Mouse (Mus musculus): ENCODE results near the gene Ssh1. TPM values are rescaled to one million over a fixed set of nuclear protein-coding genes. Genes with fewer than 3 reads are reported as not detected.

The Ssh1 gene
- 22.2 and 25.0 TPM in 2 replicates for polyA plus RNA-seq (2014; fragmentation: Nextera tagmentation; extraction: Ambion mirVana)

DNA sequence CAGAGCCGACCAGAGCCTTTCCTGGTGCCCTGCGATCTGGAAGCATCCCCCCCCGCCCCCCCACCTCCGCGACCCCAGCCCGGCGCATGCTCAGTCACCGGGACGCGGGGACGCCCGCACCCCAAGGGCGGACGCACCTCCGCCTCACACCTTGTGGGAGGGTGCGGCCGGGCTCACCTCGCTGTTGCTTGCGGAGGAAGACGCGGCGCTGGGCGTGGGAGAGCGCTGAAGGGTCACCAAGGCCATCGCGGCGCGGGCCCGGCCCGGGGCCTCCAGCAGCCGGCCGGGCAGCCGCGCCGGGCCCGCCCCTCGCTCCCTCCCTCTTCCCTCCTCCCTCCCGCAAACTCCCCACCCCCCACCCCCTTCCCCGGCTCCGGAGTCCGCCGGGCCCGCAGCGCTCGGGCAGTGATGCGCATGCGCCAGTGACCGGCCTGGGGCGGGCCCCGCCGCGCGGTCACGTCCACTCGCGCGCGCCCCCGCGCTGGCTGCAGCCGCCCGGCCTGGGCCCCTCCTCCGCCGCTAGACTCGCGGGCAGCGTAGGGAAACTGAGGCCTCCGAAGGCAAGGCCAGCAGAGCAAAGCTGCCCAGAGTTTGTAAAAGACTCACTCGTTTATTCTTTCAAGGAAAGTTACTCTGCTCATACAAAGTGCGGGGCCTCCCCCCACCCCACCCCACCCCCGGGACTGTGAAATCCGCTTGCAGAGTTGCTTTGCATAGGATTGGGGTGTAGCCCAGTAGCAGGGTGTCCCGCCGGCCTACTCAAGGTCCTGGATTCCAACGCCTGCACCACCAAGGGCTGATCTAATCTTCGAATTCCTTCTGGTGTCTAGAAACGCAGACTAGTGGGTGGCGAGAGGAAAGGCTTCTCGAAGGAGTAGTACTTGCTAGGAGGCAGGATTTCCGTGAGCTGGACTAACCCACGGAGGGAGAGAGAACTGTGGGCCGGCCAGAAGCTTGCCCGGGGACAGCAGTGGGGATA lies at the start of gene Ssh1:
Ssh1 (minus strand) TSS at position 408 of the 979 bp plus-strand sequence.
- peak within 1 kb of the TSS; percentile 81 for H3K4me3 ChIP-seq (ENCODE audit: low read depth, low read length)
- ATAC-seq (ENCODE audit: insufficient number of reproducible peaks, insufficient read depth, low FRiP score, low read depth) = peak; percentile 85
- H3K4me2 ChIP-seq (replicated peaks; ENCODE audit: low read depth, low read length) = peak within 1 kb of the TSS; percentile 76
- H3K9me3 ChIP-seq (ENCODE audit: control insufficient read depth, low read depth, low read length) = no peaks in the 10 kb centered on the region
- H3K27ac ChIP-seq (ENCODE audit: low read length) = peak within 1 kb of the TSS; percentile 96
- peak within 1 kb of the TSS; percentile 82 for H3K9ac ChIP-seq (replicated peaks; ENCODE audit: low read depth, low read length)
- peaks cover 15% of the 10 kb centered on the region; the same call in 1 of the 2 replicates for H3K4me1 ChIP-seq (ENCODE audit: control insufficient read depth, insufficient read depth, low read length)
- H3K36me3 ChIP-seq (ENCODE audit: control insufficient read depth, insufficient read depth, low read length) = peaks cover 6% of the 10 kb centered on the region; the same call in 1 of the 2 replicates
- WGBS = 1% methylated on average over 75 of the region's 83 CpGs
- H3K27me3 ChIP-seq (ENCODE audit: control insufficient read depth, insufficient read depth, low read length) = no peaks in the 10 kb centered on the region

DNA sequence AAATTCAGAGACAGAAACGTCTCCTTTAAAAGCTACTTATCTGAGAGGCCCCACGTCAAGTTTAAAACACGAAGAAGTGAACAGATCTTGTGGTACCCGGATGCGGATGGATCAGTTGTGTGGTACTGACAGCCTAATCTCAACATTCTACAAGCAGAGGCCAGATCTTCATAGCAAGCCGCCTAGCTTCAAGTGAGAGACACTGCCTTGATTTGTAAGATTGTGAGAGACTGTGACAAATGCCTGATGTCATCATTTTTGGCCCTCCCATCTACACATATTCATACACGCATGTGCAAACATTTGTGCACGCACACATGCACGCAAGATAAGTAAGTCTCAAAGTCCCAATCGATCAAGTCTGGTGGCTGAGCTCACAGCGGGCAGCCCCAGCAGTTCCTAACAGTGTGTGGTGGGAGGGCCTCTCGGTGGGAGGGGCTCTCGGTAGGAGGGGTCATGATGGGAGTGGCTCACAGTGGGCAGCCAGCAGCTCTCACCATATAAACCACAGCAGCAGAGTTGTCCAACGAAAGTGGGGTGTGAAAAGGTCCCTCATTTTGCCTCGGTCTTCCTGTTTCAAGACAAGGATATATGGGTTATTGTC lies 47.7 kb upstream of the Ssh1 start:
- no peak overlapping the region for H3K9ac ChIP-seq (replicated peaks; ENCODE audit: low read depth, low read length)
- H3K9me3 ChIP-seq (ENCODE audit: control insufficient read depth, low read depth, low read length) = no peaks in the 10 kb centered on the region
- WGBS = 12% methylated on average over 15 of the region's 15 CpGs
- H3K27ac ChIP-seq (ENCODE audit: low read length) = no peak overlapping the region; the same call in 1 of the 2 replicates
- H3K27me3 ChIP-seq (ENCODE audit: control insufficient read depth, insufficient read depth, low read length) = no peaks in the 10 kb centered on the region
- peak overlapping the region; percentile 19; the same call in 1 of the 2 replicates for H3K4me2 ChIP-seq (replicated peaks; ENCODE audit: low read depth, low read length)
- H3K36me3 ChIP-seq (ENCODE audit: control insufficient read depth, insufficient read depth, low read length) = no peaks in the 10 kb centered on the region
- H3K4me1 ChIP-seq (ENCODE audit: control insufficient read depth, insufficient read depth, low read length) = no peaks in the 10 kb centered on the region
- ATAC-seq (ENCODE audit: insufficient number of reproducible peaks, insufficient read depth, low FRiP score, low read depth) = peak; percentile 87
- H3K4me3 ChIP-seq (ENCODE audit: low read depth, low read length) = no peak overlapping the region

GRCm38 (mm10) chr5:114040911-114041310 lies 47.2 kb upstream of the Ssh1 start:
- 62% methylated on average over 1 of the region's 1 CpGs for WGBS
- Histone ChIP-seq H3K27me3 (ENCODE audit: control insufficient read depth, insufficient read depth, low read length) (no peaks in the 10 kb centered on the region), H3K4me3 (ENCODE audit: low read depth, low read length) (no peak overlapping the region), H3K9ac (replicated peaks; ENCODE audit: low read depth, low read length) (no peak overlapping the region), H3K27ac (ENCODE audit: low read length) (no peak overlapping the region; the same call in 1 of the 2 replicates), H3K9me3 (ENCODE audit: control insufficient read depth, low read depth, low read length) (no peaks in the 10 kb centered on the region), H3K36me3 (ENCODE audit: control insufficient read depth, insufficient read depth, low read length) (no peaks in the 10 kb centered on the region), H3K4me1 (ENCODE audit: control insufficient read depth, insufficient read depth, low read length) (no peaks in the 10 kb centered on the region), H3K4me2 (replicated peaks; ENCODE audit: low read depth, low read length) (no peak overlapping the region)
- peak; percentile 20; the same call in 1 of the 2 replicates for ATAC-seq (ENCODE audit: insufficient number of reproducible peaks, insufficient read depth, low FRiP score, low read depth)

GRCm38 (mm10) chr5:114040508-114040907 lies 46.8 kb upstream of the Ssh1 start:
- Histone ChIP-seq H3K9ac (replicated peaks; ENCODE audit: low read depth, low read length) (no peak overlapping the region), H3K9me3 (ENCODE audit: control insufficient read depth, low read depth, low read length) (no peaks in the 10 kb centered on the region), H3K4me2 (replicated peaks; ENCODE audit: low read depth, low read length) (no peak overlapping the region), H3K4me1 (ENCODE audit: control insufficient read depth, insufficient read depth, low read length) (no peaks in the 10 kb centered on the region), H3K27me3 (ENCODE audit: control insufficient read depth, insufficient read depth, low read length) (no peaks in the 10 kb centered on the region), H3K4me3 (ENCODE audit: low read depth, low read length) (no peak overlapping the region), H3K27ac (ENCODE audit: low read length) (no peak overlapping the region), H3K36me3 (ENCODE audit: control insufficient read depth, insufficient read depth, low read length) (no peaks in the 10 kb centered on the region)
- peak; percentile 47; the same call in 1 of the 2 replicates for ATAC-seq (ENCODE audit: insufficient number of reproducible peaks, insufficient read depth, low FRiP score, low read depth)
- WGBS = 39% methylated on average over 7 of the region's 8 CpGs

DNA sequence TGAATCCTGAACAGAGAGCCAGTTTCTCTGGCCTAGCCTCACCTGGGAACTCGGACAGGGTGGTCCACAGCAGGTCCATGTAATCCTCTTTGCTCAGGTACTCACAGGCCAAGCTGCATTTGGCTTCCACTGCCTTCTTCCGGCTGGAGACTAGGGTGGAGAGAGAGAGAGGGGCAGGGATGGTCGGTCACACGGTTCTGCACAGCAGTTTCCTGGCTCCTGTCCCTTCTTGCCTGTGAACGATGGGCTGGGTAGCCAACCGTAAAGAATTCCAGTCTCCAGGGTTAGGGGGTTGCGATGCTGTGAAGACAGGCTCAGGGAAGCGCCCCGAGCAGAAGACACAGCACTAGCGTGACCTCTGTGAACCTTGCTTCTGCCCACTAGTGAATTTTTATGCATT lies 41.4 kb upstream of the Ssh1 start:
- Histone ChIP-seq H3K4me3 (ENCODE audit: low read depth, low read length) (no peak overlapping the region), H3K4me2 (replicated peaks; ENCODE audit: low read depth, low read length) (no peak overlapping the region), H3K27me3 (ENCODE audit: control insufficient read depth, insufficient read depth, low read length) (no peaks in the 10 kb centered on the region), H3K9me3 (ENCODE audit: control insufficient read depth, low read depth, low read length) (no peaks in the 10 kb centered on the region), H3K36me3 (ENCODE audit: control insufficient read depth, insufficient read depth, low read length) (no peaks in the 10 kb centered on the region), H3K9ac (replicated peaks; ENCODE audit: low read depth, low read length) (no peak overlapping the region), H3K27ac (ENCODE audit: low read length) (no peak overlapping the region), H3K4me1 (ENCODE audit: control insufficient read depth, insufficient read depth, low read length) (no peaks in the 10 kb centered on the region)
- 77% methylated on average over 10 of the region's 10 CpGs for WGBS
- ATAC-seq (ENCODE audit: insufficient number of reproducible peaks, insufficient read depth, low FRiP score, low read depth) = no peak

DNA sequence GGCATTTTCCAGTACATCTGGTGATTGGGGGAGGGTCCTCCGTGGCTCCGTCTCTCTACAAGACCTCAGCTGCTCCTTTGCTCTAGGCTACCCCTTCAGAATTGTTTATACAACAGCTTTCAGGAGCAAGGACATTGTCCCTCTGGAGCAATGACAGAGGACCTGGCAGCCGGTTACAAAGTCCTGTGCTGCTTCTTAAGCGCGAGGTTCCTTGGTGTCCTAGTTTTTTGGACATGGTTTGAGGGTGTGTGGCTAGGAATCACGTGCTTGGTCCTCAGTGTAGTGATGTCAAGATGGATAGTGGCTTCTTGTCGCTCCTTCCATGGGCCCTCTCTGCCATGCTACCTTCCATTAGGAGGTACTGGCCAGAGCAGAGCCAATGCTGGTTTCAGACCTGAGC lies 40.7 kb upstream of the Ssh1 start:
- Histone ChIP-seq H3K4me2 (replicated peaks; ENCODE audit: low read depth, low read length) (no peak overlapping the region), H3K36me3 (ENCODE audit: control insufficient read depth, insufficient read depth, low read length) (no peaks in the 10 kb centered on the region), H3K27ac (ENCODE audit: low read length) (no peak overlapping the region), H3K9me3 (ENCODE audit: control insufficient read depth, low read depth, low read length) (no peaks in the 10 kb centered on the region), H3K27me3 (ENCODE audit: control insufficient read depth, insufficient read depth, low read length) (no peaks in the 10 kb centered on the region), H3K9ac (replicated peaks; ENCODE audit: low read depth, low read length) (no peak overlapping the region), H3K4me3 (ENCODE audit: low read depth, low read length) (no peak overlapping the region), H3K4me1 (ENCODE audit: control insufficient read depth, insufficient read depth, low read length) (no peaks in the 10 kb centered on the region)
- 72% methylated on average over 7 of the region's 7 CpGs for WGBS
- ATAC-seq (ENCODE audit: insufficient number of reproducible peaks, insufficient read depth, low FRiP score, low read depth) = no peak

DNA sequence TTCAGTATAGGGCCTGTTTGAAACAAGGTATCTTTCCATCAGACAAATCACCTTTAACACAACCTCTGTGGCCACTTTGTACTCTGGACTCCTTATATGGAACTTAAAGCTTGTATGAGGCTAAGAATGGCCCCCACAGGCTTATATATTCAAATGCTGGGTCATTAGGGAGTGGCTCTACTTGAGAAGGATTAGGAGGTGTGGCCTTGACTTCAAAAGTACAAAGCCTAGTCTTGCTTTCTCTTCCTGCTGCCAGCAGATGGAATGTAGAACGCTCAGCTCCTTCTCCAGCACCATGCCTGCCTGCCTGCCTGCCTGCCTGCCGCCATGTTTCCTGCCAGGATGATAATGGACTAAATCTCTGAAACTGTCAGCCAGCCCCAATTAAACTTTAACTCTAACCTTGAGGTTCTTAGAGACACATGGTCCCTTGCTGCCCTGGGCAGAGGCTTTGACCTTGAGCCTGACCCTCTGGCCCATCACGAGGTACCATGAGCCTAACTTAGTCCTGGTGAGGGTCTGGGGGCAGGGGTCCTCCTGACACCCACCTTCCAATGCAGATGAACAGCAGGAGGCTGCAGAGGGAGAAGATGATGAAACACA lies 38.6 kb upstream of the Ssh1 start:
- no peak overlapping the region for H3K4me3 ChIP-seq (ENCODE audit: low read depth, low read length)
- 77% methylated on average over 3 of the region's 3 CpGs for WGBS
- H3K4me2 ChIP-seq (replicated peaks; ENCODE audit: low read depth, low read length) = no peak overlapping the region
- no peak overlapping the region for H3K27ac ChIP-seq (ENCODE audit: low read length)
- no peaks in the 10 kb centered on the region for H3K36me3 ChIP-seq (ENCODE audit: control insufficient read depth, insufficient read depth, low read length)
- H3K9ac ChIP-seq (replicated peaks; ENCODE audit: low read depth, low read length) = no peak overlapping the region
- no peaks in the 10 kb centered on the region for H3K9me3 ChIP-seq (ENCODE audit: control insufficient read depth, low read depth, low read length)
- no peaks in the 10 kb centered on the region for H3K27me3 ChIP-seq (ENCODE audit: control insufficient read depth, insufficient read depth, low read length)
- no peaks in the 10 kb centered on the region for H3K4me1 ChIP-seq (ENCODE audit: control insufficient read depth, insufficient read depth, low read length)
- no peak for ATAC-seq (ENCODE audit: insufficient number of reproducible peaks, insufficient read depth, low FRiP score, low read depth)

DNA sequence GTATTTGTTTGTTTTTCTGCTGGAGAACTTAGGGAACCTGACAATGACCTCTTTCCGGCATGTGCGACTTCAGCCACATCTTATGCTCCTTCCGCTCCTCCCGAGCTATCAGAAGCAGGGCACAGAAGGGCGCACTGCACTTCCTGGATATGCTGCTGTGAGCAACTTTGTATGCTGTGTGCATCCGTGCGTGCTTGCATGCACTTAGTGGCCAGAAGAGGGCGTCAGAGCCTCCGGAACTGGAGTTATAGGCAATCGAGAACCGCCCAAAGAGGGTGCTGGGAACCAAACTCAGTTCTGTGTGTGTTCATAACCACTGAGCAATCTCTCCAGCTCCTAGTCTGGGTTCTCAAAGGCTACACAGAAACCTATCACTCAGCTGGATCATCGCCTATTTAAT lies 37.0 kb upstream of the Ssh1 start:
- H3K9me3 ChIP-seq (ENCODE audit: control insufficient read depth, low read depth, low read length) = no peaks in the 10 kb centered on the region
- no peaks in the 10 kb centered on the region for H3K36me3 ChIP-seq (ENCODE audit: control insufficient read depth, insufficient read depth, low read length)
- H3K9ac ChIP-seq (replicated peaks; ENCODE audit: low read depth, low read length) = no peak overlapping the region
- no peak overlapping the region for H3K4me2 ChIP-seq (replicated peaks; ENCODE audit: low read depth, low read length)
- H3K27me3 ChIP-seq (ENCODE audit: control insufficient read depth, insufficient read depth, low read length) = no peaks in the 10 kb centered on the region
- ATAC-seq (ENCODE audit: insufficient number of reproducible peaks, insufficient read depth, low FRiP score, low read depth) = no peak
- no peaks in the 10 kb centered on the region for H3K4me1 ChIP-seq (ENCODE audit: control insufficient read depth, insufficient read depth, low read length)
- WGBS = 87% methylated on average over 12 of the region's 12 CpGs
- no peak overlapping the region for H3K4me3 ChIP-seq (ENCODE audit: low read depth, low read length)
- no peak overlapping the region for H3K27ac ChIP-seq (ENCODE audit: low read length)

All from stomach, embryonic 14.5 days (tissue).